Mouse (Mus musculus): ENCODE measurements around the gene 2210017I01Rik. TPM values are rescaled to one million over a fixed set of nuclear protein-coding genes. Genes with fewer than 3 reads are reported as not detected.

2210017I01Rik gene
- polyA plus RNA-seq, 1 experiment, result not detected

GRCm38 (mm10) chr3:92579508-92579907 lies 27.8 kb downstream of the 2210017I01Rik start:
- no peak for TF ChIP-seq GATA1 (IDR thresholded peaks at IDR 0.05; ENCODE audit: low read length)

DNA sequence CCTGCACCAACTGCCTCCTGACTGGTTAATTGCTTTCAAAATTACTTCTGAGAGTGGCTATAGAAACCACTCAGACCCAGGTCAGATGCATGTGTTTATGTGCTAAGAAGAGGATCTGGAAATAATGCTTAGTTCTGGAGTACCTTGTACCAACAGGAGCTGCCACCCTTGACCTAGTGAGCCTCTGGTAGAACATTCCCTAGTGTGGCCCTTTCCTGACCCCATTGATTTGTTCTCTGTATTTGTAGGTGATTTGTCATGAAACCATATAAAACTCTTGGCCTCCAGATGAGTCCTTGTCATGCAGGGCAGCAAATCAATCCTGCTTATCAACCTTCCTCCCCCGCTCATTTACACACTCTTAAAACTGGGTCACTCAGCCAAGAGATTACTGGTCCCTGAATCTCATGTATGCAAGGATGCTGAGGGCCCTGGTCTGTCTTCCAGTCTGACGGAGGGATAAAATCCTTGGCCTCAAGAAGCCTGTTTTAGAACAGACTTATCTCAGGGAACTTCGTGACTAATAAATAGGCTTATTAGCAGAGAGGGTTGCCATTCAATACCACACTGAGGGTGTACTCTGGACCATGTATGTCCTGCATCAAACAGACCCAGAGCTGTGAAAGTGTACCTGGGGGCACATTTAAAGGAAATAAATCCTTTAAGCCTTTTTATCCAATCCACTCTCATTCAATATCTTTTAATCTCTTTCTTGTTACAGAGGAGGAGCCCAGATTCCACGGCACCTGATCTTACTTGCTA lies 28.5 kb downstream of the 2210017I01Rik start:
- no peak for TF ChIP-seq GATA1 (IDR thresholded peaks at IDR 0.05; ENCODE audit: low read length)

GRCm38 (mm10) chr3:92573449-92574041 lies 33.7 kb downstream of the 2210017I01Rik start, which contains the start of gene Ivl:
TSS of gene Ivl (minus strand) at chr3:92573735.
- no peak for TF ChIP-seq GATA1 (IDR thresholded peaks at IDR 0.05; ENCODE audit: low read length)

DNA sequence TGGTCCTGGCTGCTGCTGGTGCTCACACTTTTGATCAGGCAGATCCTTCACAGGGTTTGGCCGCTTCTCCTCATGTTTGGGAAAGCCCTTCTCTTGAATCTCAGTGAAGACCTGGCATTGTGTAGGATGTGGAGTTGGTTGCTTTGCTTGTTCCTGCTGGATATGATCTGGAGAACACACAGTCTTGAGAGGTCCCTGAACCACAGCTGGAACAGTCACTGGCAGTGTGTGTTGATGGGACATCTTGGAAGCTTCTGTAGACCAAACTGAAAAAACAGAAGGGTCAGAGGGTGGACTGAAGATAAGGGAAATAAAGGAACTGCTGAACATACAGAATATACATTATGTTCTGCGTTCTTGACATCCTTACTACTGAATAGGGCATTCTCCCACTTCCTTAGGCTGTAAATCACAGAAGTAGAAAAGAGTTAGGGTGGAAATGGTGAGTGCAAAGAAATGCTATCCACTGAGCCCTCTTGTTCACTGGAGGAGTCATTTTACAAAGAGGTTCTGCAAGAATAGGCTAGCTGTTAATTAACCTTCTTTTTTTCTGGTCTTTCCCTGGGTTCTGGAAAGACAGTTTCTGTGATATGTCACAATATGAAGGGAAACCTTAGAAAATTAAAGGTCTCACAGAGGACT lies 34.7 kb downstream of the 2210017I01Rik start:
- no peak for TF ChIP-seq GATA1 (IDR thresholded peaks at IDR 0.05; ENCODE audit: low read length)

DNA sequence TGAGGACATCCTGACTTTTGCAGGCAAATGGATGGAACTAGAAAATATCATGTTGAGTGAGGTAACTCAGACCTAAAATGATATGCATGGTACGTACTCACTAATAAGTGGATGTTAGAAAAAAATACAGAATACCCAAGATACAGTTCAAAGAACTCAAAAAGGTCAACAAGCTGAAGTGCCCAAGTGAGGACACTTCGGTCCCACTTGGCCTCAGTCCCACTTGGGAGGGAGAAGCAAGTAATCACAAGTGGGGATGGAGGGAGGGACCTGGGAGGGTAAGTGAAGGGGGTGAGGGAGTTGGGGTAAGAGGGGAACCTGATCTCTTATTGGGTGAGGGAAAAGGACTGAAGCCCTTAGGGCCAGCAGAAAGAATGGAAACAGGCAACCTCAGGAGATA lies 38.5 kb downstream of the 2210017I01Rik start:
- no peak for TF ChIP-seq GATA1 (IDR thresholded peaks at IDR 0.05; ENCODE audit: low read length)

DNA sequence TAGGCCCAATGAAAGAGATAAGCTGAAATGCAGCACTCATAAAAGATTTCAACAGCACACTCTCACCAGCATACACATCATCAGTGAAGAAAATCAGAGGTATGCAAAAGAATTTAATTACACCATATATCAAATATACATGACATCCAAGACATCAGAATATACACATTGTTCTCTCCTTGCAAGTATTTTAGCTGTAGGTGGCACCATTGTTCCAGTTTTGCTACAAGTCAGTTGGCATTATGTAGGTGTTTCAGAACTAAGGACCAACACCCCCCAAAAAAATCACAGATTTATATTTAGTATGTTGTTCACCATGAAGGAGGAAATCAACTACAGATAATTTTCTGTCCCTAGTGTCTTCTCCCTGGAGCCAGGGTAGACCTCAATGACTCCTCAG lies 41.9 kb downstream of the 2210017I01Rik start:
- no peak for TF ChIP-seq GATA1 (IDR thresholded peaks at IDR 0.05; ENCODE audit: low read length)

Other genes with a start within 250 kb of the 2210017I01Rik start
- not detected in 2 replicates for gene Sprr2f, start 242.3 kb downstream of the 2210017I01Rik start, polyA plus RNA-seq (2012)
- gene Sprr2h, start 221.8 kb downstream of the 2210017I01Rik start, polyA plus RNA-seq (2012), result not detected in 2 replicates
- not detected in 2 replicates for gene Sprr2i, start 199.5 kb downstream of the 2210017I01Rik start, polyA plus RNA-seq (2012)
- gene Sprr2j-ps, start 189.4 kb downstream of the 2210017I01Rik start, polyA plus RNA-seq (2012), result not detected in 2 replicates
- gene Gm9774, start 178.1 kb downstream of the 2210017I01Rik start, polyA plus RNA-seq (2012), result 12.8 and 15.9 TPM in 2 replicates
- gene Sprr2k, start 174.9 kb downstream of the 2210017I01Rik start, polyA plus RNA-seq (2012), result not detected in 2 replicates
- not detected in 2 replicates for gene Sprr1b, start 168.7 kb downstream of the 2210017I01Rik start, polyA plus RNA-seq (2012)
- not detected in 2 replicates for gene Sprr3, start 148.8 kb downstream of the 2210017I01Rik start, polyA plus RNA-seq (2012)
- gene Sprr1a, start 121.6 kb downstream of the 2210017I01Rik start, polyA plus RNA-seq (2012), result not detected in 2 replicates
- gene Sprr4, start 107.0 kb downstream of the 2210017I01Rik start, polyA plus RNA-seq (2012), result not detected in 2 replicates
- not detected in 2 replicates for gene 2310046K23Rik, start 73.0 kb downstream of the 2210017I01Rik start, polyA plus RNA-seq (2012)
- gene Ivl, start 33.8 kb downstream of the 2210017I01Rik start, polyA plus RNA-seq (2012), result not detected in 2 replicates
- not detected in 2 replicates for gene Smcp, start 18.5 kb downstream of the 2210017I01Rik start, polyA plus RNA-seq (2012)
- gene Lce6a, start 14.2 kb upstream of the 2210017I01Rik start, polyA plus RNA-seq (2012), result not detected in 2 replicates
- gene Lce1a1, start 40.8 kb upstream of the 2210017I01Rik start, polyA plus RNA-seq (2012), result not detected in 2 replicates
- gene Lce1b, start 49.4 kb upstream of the 2210017I01Rik start, polyA plus RNA-seq (2012), result not detected in 2 replicates
- gene Lce1a2, start 62.8 kb upstream of the 2210017I01Rik start, polyA plus RNA-seq (2012), result not detected in 2 replicates
- not detected in 2 replicates for gene Lce1c, start 71.8 kb upstream of the 2210017I01Rik start, polyA plus RNA-seq (2012)
- not detected in 2 replicates for gene Lce1d, start 79.7 kb upstream of the 2210017I01Rik start, polyA plus RNA-seq (2012)
- not detected in 2 replicates for gene Lce1e, start 101.6 kb upstream of the 2210017I01Rik start, polyA plus RNA-seq (2012)
- not detected in 2 replicates for gene Lce1f, start 112.9 kb upstream of the 2210017I01Rik start, polyA plus RNA-seq (2012)
- not detected in 2 replicates for gene Gm38119, start 131.6 kb upstream of the 2210017I01Rik start, polyA plus RNA-seq (2012)
- gene Lce1g, start 144.8 kb upstream of the 2210017I01Rik start, polyA plus RNA-seq (2012), result not detected in 2 replicates
- gene Lce1h, start 157.6 kb upstream of the 2210017I01Rik start, polyA plus RNA-seq (2012), result not detected in 2 replicates
- gene Lce1i, start 171.4 kb upstream of the 2210017I01Rik start, polyA plus RNA-seq (2012), result not detected in 2 replicates
- gene Lce1j, start 183.0 kb upstream of the 2210017I01Rik start, polyA plus RNA-seq (2012), result not detected in 2 replicates
- gene Lce1k, start 200.4 kb upstream of the 2210017I01Rik start, polyA plus RNA-seq (2012), result not detected in 2 replicates
- gene Kprp, start 219.8 kb upstream of the 2210017I01Rik start, polyA plus RNA-seq (2012), result not detected in 2 replicates
- not detected in 2 replicates for gene Lce1l, start 243.8 kb upstream of the 2210017I01Rik start, polyA plus RNA-seq (2012)